Mouse (Mus musculus) ES-Bruce4 (cell line): ENCODE data around the gene Nthl1.

Source experiments
- CTCF ChIP-seq: IDR thresholded peaks from one replicate; pipeline ENCODE4 v1.8.1; 2011; ENCODE audit warnings: low read depth, low read length
- EP300 ChIP-seq: IDR thresholded peaks from 2 replicates; pipeline ENCODE4 v1.6.1; 2011; ENCODE audit warnings: low read depth, low read length; ENCODE audit not compliant: insufficient read depth
- POLR2A ChIP-seq: IDR thresholded peaks from one replicate; pipeline ENCODE4 v1.8.1; 2011; ENCODE audit warnings: low read length; ENCODE audit not compliant: insufficient read depth

- TF ChIP-seq CTCF (no peak), POLR2A (no peak), EP300 (no peak)
Measured at GRCm38 (mm10) chr17:24635694-24636093, 3.2 kb downstream of the Nthl1 start.
